Mouse (Mus musculus): ENCODE measurements around the gene 4933424G06Rik.

DNA sequence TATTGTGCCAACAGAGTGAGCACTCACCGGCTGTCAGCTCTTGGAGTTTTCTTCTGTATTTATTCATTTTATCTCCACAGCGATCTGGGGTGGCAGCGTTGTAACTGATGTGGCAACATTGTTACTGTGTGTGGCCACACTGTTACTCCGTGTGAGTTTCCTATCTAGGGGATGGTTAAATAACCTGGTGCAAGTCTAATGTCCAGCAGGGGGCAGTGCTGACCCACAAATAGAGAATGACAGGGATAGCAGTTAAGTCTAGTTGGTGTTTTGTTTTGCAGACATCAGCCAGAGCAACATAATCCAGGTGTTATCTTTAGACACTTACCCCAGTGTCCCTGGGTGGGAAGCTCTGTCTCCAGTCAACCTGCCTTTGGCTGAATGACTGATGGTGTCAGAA lies 27.4 kb downstream of the 4933424G06Rik start:
- no peak for TF ChIP-seq CTCF (IDR thresholded peaks at IDR 0.05; ENCODE audit: insufficient read depth, low read depth, low read length)
- TF ChIP-seq POLR2A (IDR thresholded peaks at IDR 0.05; ENCODE audit: insufficient read depth, low read depth, low read length), result no peak

Data from olfactory bulb, adult 2 months (tissue).